Mouse (Mus musculus): ENCODE results near the gene Cadps2. TPM values are rescaled to one million over a fixed set of nuclear protein-coding genes. Genes with fewer than 3 reads are reported as not detected.
A peak's percentile ranks its signal among the peaks of the same experiment; 100 is the strongest.

Gene Cadps2
- 1 to 10 TPM; 1.7 to 2.2 TPM for total RNA-seq (2021)
- long read RNA-seq, experiment 1, partial matches to known transcripts: 0 of 2 reads
- long read RNA-seq, experiment 1, other reads (novel, unspliced or antisense): 2 of 2 reads
- long read RNA-seq, experiment 2: 0 reads

- DNase-seq: peak; percentile 58 to 68
- intact Hi-C loops (cut with DNase I): no loop called here
Measured at GRCm38 (mm10) chr6:23839009-23839811, at the start of gene Cadps2. Cadps2 (minus strand) TSS chr6:23839421.

DNA sequence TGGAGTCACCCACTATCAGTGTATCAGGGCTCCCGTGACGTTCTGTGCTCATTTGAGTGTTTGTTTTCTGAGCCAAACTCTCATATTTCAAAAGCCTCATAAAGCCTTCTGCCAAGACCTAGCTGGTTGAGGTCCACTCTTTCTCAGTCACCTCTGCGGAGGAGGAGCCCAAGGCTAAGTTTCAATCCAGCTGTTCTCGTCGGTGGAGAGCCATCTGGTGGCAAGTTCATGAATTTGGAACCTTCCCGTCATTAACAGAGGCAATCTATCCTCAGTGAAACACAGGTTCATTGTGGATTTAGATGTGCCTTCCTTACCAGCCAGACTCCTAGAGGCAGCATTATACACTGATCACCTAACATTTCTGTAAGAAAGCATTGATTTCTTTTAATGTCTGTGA lies 47.2 kb upstream of the Cadps2 start:
- intact Hi-C loops (cut with DNase I): loop anchor here (10.0 kb wide), 2 partner anchors 122 to 392 kb away; no protein-coding TSS in a partner anchor
- DNase-seq: peak; percentile 3 to 23

- intact Hi-C loops (cut with DNase I): no loop called here
- no peak for DNase-seq
Measured at GRCm38 (mm10) chr6:23876765-23877408, 37.7 kb upstream of the Cadps2 start.

DNA sequence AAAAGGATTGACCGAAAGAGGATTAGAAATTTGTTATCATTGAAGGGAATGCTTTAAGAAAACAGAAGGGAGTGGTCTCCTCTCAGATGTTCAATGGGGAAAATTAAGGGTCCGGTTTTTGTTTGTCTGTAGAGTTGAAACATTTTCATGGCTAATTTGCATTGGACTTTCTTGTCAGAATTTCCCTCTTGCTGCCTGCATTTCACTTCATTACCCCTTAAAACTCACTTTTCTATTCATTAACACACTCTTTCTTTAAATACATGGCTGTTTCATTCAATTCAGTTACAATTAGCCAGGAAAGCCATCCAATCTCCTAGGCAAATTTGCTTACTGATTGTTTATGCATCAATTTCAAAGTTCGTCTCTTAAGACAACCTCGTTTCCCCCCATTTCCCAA lies 37.1 kb upstream of the Cadps2 start:
- intact Hi-C loops (cut with DNase I): no loop called here
- DNase-seq: no peak

DNA sequence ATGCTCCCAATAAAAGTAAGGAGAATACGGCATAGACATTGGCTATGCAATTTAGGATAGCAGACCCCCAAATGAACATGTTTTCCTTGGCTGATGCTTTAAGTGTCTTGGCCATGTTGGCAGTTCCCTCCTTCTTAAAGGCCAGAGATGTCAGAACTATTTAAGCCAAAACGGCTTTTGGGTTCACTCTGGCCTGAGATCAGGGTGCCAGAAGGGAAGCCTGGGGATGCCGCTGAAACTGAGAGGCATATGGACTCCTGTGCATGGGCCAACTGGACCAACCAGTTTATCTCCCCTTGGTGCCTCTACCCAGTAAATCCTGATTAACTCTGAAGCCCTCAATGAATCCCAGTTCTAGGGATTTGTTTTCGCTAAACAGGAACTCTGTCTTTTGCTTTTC lies 34.6 kb upstream of the Cadps2 start:
- intact Hi-C loops (cut with DNase I): no loop called here

DNA sequence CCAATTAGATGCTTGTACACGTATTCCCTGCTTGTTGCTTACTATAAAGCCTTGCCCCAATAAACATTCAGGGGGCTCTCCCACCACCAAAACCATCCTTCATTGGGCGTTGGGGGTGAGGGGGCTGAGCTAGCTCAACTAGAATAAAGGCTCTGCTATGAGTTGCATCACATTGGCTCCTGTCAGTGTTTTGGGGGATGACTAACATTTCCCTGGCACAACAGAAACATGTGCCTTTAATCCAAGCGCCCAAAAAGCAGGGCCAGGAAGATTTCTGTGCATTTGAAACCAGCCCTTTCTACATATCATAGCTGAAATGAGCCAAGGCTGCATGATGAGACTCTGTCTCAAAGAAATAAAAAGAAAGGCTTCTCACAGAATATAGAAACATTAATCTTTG lies 34.0 kb upstream of the Cadps2 start:
- no peak for DNase-seq
- intact Hi-C loops (cut with DNase I): no loop called here

More for the DNA sequence above, 34.6 kb upstream of the Cadps2 start:
- no peak for DNase-seq

DNA sequence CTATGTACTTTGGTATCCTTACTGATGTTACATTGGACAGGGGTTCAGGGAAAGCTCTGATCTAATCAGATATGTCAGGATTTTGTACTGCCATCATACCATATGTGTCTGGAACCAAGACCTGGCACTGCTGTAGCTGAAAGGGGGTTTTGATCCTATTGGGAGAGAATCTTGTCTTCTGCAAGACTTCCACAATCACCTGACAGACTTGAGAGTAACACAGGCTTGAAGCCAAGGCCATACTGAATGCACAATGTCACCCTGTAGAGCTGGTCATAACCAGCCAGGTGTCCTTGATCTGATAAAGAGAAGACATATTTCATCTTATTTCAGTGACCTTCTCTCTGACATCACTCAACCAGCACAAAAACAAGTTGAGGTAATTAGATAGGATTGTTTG lies 30.8 kb upstream of the Cadps2 start:
- intact Hi-C loops (cut with DNase I): no loop called here
- no peak for DNase-seq

GRCm38 (mm10) chr6:23866298-23866697 lies 27.1 kb upstream of the Cadps2 start:
- intact Hi-C loops (cut with DNase I): no loop called here
- no peak for DNase-seq

- intact Hi-C loops (cut with DNase I): no loop called here
- DNase-seq: no peak
Measured at GRCm38 (mm10) chr6:23853464-23853863, 14.2 kb upstream of the Cadps2 start.

DNA sequence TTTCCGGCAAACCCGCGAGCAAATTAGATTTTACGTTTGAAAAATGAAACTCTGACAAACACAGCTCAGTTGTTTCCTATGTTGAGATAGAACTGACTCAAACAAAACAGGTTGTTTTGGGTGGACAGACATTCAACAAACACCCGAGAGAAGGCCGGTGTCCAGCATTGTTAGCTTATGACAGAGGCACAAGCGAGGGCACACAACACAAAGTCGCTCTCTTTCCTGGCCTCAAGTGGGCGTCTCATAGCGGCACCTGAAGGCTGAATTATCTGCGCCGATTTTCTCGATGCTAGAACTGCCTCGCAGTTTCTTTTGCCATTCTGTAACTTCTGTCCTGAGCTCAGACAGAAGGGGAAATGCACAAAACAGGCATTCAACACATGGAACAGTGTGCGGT lies 780 bp upstream of the Cadps2 start:
- DNase-seq: peak; percentile 1 to 3
- intact Hi-C loops (cut with DNase I): no loop called here

DNA sequence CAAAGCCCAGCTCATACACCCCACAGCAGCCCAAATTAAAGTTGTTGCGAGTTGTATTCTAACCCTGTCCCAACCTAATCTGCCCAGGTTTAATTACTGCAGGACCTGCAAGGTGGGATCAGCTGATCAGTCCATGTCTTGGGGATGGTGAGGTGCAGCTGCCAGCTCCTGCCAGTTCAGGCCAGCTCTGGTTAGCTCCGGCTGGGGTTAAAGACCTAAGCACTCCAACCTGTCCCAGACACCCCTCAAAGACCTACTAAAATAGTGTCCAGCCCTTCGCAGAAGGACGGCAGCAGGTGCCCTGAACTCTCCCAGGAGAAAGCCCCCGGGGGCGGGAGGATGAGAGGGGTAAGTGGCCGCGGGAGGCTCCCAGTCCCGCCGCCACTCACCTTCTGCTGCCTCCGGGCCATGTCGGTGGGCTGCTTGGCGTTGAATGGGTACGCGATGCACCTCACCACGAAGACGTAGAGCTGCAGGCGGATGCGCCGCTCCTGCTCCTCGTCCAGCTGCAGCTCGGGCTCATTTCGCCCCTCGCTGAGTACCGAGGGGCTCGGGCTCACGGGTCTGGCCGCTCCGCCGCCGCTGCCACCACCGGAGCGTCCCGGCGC lies 716 bp downstream of the Cadps2 start:
- peak in 1 of 2 experiments; percentile 1 for DNase-seq

DNA sequence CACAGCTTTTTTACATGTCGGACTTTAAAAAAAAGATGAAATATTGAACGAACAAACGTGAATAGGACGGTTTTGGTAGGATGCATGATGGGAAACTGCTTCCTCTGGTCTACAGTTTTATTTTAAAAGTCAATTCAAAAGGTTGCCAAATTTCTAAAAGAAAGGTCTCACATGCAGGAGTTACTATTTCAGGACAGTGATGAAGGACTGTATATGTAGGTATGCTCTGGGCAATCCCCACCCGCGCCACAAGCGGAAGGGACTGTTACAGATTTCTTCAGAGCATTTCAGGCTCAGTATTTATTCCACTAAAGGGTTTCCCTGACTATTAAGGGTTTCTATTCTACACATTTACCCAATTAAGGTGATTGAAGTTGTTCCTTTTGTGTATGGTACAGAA lies 1.6 kb downstream of the Cadps2 start:
- intact Hi-C loops (cut with DNase I): no loop called here
- DNase-seq: no peak

More for the DNA sequence above, 716 bp downstream of the Cadps2 start:
- intact Hi-C loops (cut with DNase I): no loop called here

DNA sequence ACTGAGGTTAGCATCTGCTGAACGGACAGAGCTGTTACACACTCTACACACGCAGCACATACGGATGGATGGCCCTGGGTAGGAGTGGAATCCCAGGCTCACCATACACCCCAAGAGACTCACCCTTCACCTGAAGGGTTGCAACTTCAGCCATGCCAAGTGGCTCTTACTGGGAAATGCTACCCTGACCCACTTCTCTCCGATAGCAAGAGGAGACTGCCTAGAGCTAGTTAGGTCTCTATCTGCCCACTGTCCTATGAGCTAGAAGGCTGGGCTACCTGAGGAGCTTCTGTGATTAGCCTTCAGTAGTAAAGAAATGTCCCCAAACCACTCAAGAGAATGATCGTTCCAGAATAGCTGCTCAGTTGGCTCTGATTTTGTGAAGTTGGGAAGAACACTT lies 2.1 kb downstream of the Cadps2 start:
- intact Hi-C loops (cut with DNase I): no loop called here
- no peak for DNase-seq

- DNase-seq: no peak
- intact Hi-C loops (cut with DNase I): no loop called here
Measured at GRCm38 (mm10) chr6:23836694-23837093, 2.5 kb downstream of the Cadps2 start.

DNA sequence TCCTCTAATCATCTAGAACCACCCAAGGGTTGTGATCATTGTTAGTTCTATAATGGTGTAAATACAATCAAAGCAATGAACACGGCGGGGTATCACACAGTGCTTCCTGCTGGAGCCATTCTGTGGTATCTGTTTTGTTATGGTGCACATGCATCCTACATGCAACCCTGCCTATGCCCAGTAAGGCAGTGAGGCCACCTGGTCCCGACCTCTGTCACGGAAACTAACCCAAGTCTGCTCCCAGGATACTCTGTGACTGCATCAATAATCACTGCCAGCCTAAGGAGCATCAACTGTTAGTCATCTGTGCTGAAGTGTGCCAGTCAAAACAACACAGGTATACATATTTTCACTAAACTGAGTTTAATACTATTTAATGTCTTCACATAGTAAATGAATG lies 3.7 kb downstream of the Cadps2 start:
- intact Hi-C loops (cut with DNase I): no loop called here
- DNase-seq: no peak

GRCm38 (mm10) chr6:23830741-23831140 lies 8.5 kb downstream of the Cadps2 start:
- DNase-seq: no peak
- intact Hi-C loops (cut with DNase I): no loop called here

DNA sequence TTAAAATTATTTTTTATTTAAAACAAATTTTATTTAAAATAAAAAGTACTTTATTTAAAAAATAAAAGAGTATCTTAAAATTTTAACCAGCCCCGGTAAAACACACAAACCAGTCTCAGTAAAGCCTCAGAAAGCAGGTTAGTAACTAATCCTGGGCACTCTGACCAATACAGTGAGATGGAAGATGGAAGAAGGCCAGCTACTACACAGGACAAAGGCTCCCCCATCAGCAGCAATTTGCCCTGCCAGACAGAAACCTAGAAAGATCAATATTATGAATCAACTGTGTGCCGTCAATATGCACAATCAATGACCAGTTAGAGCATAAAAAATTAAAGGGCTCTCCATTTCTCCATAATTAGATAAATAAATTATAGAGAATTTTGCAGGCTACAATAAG lies 9.9 kb downstream of the Cadps2 start:
- no peak for DNase-seq
- intact Hi-C loops (cut with DNase I): no loop called here

- intact Hi-C loops (cut with DNase I): no loop called here
- DNase-seq: no peak
Measured at GRCm38 (mm10) chr6:23821819-23822218, 17.4 kb downstream of the Cadps2 start.

DNA sequence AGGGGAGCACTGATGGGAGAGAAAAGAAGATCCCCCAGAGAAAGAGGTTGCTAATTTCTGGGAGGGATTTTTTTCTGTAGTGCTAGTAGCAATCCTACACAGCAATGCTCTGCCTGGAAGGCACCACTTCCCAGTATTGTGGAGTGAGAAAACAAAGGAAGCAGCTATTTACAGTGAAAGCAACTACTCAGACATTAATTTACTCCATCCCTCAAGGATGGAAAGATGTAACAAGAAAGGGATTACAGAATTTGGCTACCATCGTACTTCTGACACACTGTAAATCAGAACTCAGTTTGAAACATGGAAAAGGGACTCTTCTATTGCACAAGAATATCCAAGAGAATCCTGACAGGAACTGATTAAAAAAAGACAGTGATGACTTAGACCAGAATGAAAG lies 29.1 kb downstream of the Cadps2 start:
- intact Hi-C loops (cut with DNase I): no loop called here
- no peak for DNase-seq

- no peak for DNase-seq
- intact Hi-C loops (cut with DNase I): no loop called here
Measured at GRCm38 (mm10) chr6:23809344-23809743, 29.9 kb downstream of the Cadps2 start.

- intact Hi-C loops (cut with DNase I): no loop called here
- no peak for DNase-seq
Measured at GRCm38 (mm10) chr6:23805333-23805732, 33.9 kb downstream of the Cadps2 start.

Data from heart, postnatal 14 days (tissue).